Mouse (Mus musculus): Measurements from ENCODE around the gene Dennd2a.
"Not testable (repeated sequence)": the region's sequence is repeated elsewhere in the genome, so short reads cannot be mapped to it uniquely, and the experiment has no call there.

Gene Dennd2a

GRCm38 (mm10) chr6:39445801-39446572, 111.7 kb downstream of the Dennd2a start:
- DNase-seq, result no peak

GRCm38 (mm10) chr6:39442786-39443287, 114.8 kb downstream of the Dennd2a start:
- DNase-seq, result no peak

GRCm38 (mm10) chr6:39440207-39440606, 117.5 kb downstream of the Dennd2a start:
- no peak for DNase-seq

DNA sequence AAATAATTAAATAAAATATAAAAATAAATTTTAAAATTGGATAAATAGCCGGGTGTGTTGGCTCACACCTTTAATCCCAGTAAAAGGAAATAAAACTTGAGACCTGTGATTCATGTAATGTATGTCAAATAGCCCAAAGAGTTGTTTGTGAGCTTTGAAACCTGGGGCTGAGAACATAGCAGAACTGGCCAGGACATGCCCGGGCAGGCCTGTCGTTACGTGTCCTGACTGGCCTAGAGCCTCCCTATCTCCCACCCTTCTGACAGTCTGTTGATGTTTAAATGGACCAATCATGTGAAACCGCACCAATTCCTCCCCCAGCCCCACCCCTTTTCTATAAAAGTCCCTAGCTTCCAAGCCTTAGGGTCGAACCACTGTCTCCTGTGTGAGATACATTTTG, 120.1 kb downstream of the Dennd2a start:
- not testable (repeated sequence) for DNase-seq

- DNase-seq, result no peak
Measured at GRCm38 (mm10) chr6:39435875-39436274, 121.8 kb downstream of the Dennd2a start.

DNA sequence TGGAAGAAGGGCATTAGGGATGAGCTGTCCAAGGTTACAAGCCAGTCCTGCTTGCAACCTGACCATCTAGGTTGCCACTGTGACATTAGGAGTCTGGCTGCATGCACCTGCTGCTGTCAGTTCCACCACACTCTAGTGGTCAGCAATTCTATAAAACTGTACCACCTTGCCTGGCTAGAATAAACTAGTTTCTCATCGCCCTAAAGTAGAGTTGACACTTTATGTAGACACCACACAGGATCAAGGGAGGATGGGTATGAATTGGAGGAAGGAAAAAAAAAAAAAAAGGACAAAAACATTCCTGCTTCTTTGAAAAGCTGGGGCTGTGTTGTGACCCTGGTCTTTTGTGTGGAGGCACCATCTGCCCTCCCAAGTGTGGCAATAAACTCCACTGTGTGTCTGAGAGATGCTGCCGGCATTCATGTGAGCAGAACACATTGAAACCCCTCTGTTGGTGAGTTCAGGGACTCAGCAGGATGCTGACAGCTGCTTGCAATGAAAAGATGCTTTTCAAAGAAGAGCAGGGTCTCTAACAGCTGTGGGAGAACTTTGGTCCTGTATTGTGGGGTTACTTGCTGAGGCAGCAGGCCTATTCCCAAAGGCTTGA, 122.7 kb downstream of the Dennd2a start:
- DNase-seq, result no peak

DNA sequence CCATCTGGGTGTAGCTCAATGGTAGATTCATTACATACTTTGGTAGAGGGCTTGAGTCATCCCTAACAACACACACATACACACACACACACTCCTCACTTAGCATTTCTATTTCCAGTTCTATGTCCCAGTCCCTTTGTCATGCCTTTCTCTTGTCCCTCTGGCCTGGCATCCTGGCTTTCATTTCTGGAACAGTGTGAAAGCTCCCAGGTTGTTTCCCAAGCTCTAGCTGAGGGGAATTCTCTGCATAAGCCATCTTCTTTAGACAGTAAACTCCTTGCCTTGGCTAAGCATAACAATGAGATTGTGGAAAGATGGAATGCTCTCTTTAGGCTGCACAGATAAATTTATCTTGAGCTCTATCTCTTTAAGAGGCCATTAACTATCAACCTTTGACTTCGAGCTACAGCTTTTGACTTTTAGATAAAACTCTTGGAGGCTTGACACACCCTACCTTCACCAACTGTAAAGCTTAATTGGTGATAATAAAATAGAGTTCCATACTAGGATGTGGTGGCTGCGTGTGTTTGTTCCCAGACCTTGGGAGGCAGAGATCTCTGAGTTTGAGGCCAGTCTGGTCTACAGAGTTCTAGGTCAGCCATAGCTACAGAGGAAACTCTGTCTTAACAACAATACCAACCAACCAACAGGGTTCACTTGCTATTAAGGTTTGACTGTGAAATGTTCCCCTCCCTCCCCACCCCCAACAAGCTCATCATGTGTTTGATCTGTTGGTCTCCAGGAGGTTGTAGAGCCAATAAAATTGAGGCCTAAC, 123.4 kb downstream of the Dennd2a start:
- DNase-seq, result no peak

DNA sequence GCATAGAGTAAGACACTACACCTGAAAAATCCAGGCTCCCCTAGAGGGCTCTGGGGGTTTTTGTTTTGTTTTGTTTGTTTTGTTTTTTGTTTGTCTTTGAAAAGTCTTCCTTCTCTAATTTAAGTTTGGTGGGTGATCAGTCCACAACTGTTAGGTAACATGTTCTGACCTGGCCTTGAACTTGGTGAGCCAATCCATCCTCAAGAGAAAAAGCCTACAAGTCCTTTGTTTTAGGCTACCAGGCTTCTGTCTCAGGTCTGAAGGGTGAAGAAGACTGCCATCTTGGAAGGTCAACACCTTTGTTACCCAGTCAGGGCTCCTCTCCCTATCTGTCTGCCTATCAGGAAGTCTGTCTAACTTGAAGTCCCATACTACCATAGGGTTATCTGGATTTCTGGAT, 124.0 kb downstream of the Dennd2a start:
- no peak for DNase-seq

DNA sequence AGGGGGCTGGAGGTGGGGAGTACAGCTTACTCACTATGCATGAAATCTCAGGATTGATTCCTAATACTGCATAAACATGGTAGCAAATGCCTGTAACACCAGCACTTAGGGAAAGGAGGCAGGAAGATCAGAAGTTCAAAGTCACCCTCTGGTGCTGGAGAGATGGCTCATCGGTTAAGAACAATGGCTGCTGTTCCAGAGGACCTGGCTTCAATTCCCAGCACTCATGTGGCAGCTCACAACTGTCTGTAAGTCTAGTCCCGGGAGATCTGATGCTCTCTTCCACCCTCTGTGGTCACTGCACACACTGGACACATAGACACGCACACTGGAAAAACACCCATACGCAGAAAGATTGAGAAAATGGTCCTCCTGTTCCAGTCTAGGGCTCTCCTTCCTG, 124.5 kb downstream of the Dennd2a start:
- no peak for DNase-seq

DNA sequence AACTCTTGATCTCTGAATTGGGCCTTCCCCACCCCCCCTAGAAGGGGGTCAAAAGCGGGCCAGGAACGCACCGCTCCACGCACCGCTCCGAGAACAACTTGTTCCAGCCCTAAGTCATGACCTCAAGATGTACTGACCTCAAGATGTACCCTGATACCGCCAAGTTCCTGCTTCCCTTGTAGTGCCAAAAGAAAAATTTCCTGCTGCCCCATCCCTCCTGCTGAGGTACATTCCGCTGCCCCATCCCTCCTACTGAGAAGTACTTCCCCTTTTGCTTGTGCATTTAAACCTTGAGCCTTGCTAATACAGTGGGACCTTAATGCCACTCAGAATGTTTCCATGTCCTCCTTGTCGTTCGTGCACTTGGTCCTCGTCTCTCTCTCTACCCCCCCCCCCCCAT, 126.9 kb downstream of the Dennd2a start:
- no peak for DNase-seq

DNA sequence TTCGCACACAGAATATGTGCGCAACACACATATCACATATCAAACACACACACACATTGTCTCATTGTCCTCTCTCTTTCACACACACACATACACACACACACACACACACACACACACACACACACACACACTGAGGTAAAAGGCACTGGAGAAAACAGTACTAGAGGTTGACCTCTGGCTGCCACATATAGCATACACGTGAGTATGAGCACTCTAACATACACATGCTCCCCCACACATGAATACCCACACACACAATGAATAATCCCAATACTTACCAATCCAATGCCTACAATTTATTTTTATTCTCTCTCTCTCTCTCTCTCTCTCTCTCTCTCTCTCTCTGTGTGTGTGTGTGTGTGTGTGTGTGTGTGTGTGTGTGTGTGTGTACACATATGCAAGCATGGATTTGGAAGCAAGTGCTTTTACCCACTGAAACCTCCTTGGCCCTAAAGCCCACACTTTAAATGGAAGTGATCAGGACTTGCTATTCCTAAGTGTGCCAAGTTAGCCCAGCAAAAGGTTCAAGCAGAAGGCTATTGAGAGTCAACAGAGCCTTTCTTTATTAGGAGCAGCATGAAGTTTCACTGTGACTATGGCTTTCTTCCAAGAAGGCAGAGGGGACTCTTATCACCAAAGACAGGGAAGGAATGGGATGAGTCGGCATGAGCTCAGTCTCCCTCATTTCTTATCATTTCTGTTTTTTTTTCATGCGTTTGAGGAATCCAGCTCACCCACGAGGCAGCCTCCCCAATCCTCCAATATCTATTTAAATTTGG, 128.5 kb downstream of the Dennd2a start:
- DNase-seq, result no peak

DNA sequence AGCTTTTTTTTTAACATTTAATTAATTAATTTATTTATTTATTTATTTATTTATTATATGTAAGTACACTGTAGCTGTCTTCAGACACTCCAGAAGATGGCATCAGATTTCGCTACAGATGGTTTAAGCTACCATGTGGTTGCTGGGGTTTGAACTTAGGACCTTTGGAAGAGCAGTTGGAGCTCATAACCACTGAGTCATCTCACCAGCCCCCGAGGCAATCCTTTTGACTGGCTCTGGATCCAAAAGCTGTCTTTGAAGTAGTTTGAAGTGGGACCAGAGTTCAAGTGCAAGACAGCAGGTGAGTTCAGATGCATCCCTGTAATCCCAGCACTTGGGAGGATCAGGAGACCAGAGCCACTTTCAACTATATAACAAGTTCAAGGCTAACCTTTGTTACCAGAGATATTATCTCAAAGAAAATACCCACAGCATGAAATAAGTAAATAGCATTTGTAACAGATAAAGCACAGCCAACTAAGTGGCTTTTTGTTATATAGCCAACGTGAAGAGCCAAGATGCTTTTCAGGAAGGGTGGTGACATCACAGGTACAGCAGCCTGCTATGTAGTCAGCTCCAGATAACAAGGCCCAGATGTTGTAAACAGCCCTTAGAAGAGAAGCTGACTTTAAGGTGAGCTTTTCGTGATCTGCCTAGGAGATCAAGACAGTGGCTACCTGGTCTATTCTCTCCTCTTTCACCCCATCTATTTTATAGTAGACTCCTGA, 130.2 kb downstream of the Dennd2a start:
- DNase-seq, result no peak

- DNase-seq, result no peak
Measured at GRCm38 (mm10) chr6:39426725-39427124, 130.9 kb downstream of the Dennd2a start.

- DNase-seq, result no peak
Measured at GRCm38 (mm10) chr6:39425181-39425580, 132.5 kb downstream of the Dennd2a start.

DNA sequence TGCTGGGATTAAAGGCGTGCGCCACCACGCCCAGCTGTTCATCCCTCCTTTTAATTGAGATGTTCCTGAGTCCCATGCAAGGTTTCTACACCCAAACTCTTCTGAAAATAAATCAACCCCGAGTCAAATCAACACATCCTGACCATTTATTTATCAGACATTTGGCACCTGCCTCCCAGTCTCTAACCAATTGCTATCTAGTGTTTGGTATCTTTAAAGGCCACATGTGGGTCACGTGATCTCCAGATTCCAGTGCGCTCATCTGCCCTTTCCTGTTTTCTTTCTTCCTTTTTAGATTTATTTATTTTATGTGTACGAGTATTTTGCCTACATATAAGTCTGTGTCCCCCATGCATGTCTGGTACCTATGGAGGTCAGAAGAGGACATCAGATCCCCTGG, 134.0 kb downstream of the Dennd2a start:
- no peak for DNase-seq

DNA sequence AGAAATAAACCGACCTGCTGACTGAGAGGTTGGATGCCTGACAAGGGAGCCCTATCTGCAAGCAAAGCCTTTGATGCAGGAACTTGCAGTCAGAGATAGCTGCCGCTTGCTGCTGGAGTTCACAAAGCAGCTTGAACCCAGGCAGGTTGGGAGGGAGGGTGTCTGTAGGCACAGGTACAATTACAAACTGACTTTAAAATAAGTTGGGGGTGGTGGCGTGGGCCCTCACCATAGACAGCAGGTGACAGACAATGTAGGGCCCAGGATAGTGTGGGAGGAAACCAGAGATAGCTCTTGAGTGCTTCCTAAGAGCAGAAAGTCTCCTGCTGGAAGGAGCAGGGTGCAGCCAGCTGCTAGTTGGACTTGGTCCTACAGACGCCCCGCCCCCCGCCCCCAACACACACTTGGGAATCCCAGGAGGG, 134.5 kb downstream of the Dennd2a start:
- DNase-seq, result no peak

- DNase-seq, result no peak
Measured at GRCm38 (mm10) chr6:39420867-39421266, 136.8 kb downstream of the Dennd2a start.

DNA sequence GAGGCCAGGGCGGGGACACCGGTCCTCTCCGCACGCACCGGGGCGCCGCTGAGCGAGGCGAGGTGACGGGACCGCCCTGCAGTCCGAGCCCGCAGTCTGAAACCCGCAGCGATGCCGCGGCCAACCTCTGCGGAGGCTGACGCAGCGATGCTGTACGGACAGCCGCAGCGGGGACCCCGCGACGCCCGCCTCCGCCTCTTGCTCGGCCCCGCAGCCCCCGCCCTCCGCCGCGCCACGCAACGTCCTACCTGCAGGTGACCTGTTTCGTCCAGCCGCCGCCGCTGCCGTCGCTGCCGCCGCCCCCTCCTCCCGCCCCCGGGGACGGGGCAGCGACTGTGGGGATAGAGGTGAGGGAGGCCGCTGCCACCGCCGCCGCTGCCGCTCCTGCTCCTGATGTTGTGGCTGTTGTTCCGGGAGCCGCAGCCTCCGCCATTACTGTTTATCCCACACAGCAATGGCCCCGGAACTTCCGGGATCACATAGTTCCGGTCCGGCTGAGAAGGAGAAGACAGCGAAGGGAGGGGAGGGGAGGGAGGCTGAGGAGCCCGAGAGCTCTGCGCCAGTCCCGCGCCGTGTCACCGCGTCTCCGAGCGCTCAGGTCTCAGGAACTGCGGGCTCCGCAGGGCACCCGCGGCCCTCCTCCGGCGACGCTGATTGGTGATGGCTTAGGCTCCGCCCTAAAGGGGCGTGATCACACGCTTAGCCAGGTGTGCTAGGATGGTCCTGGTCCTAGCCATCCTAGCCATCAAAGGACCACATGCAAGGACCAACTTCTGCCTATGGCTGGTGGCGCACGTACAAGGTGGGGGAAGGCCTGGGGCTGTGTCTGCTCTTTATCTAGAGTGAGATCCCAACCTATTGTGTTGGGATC, 137.6 kb downstream of the Dennd2a start, which contains the start of gene Mkrn1:
Mkrn1 (minus strand) TSS at position 612 of the 871 bp plus-strand sequence.
- peak; percentile 91 for DNase-seq

DNA sequence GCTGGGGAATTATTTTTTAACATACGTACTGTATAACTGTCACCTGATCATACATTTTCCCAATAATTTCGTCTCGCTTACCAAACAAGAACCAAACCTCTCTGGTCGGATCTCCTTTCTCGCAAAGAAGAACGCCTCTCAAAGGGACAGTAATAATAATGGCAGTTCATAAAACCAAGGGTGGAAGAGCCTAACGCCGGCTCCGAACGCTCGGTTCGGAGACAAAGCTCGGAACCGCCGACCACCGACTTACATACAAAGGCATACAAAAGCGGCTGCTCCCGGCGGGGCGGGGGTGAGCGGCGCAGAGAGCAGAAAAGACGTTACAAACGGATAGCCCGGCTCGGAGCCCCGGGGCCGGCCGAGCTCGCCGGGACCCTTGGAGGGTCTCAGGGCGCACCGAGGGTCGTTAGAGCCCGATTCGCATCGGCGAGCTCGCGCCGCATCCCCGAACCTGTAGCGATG, 138.2 kb downstream of the Dennd2a start:
- peak; percentile 68 for DNase-seq

DNA sequence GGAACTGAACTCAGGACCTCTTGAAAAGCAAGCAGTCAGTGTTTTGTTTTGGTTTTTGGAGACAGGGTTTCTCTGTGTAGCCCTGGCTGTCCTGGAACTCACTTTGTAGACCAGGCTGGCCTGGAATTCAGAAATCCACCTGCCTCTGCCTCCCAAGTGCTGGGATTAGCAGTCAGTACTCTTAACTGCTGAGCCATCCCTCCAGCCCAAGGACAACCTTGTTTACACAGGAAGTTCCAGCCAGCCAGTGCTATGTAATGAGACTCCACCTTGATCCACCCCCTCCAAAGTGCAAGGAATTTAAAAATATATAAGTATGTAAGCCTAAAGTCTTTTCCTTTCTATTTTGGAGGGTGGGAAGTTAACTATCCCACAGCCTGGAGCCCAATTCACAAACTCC, 141.0 kb downstream of the Dennd2a start:
- DNase-seq, result not testable (repeated sequence)

GRCm38 (mm10) chr6:39415762-39416161, 141.9 kb downstream of the Dennd2a start:
- peak; percentile 75 for DNase-seq
